In genomic region chr13:28858001-28858400, GRCm38 (mm10) we compare ENCODE assay signal across 30 mouse cellular contexts.
DNase-seq lines count a peak whose midpoint lies in the region; ATAC-seq and TF ChIP-seq lines count a peak whose summit lies in the region.
"Had no signal": no experiment of that assay in that cellular context is flagged by ENCODE, and none has a peak within 500 bp of the region (broad histone marks: within the 10 kb centered on the region; RNA-seq: fewer than 3 reads in every experiment).

No protein-coding gene starts in this region.

- no peak for TF ChIP-seq CTCF in liver, adult 2 months (IDR thresholded peaks at IDR 0.05; ENCODE audit: low read depth, low read length)

- H3K4me1 ChIP-seq in forebrain, embryonic 15.5 days, result peaks cover 38% of the 10 kb centered on the region
- H3K4me1 ChIP-seq in forebrain, embryonic 11.5 days (replicated peaks; ENCODE audit: control insufficient read depth, insufficient read depth, low read length), result peaks cover 3% of the 10 kb centered on the region; the same call in 1 of the 2 replicates
- peaks cover 2% of the 10 kb centered on the region; the same call in 1 of the 2 replicates for H3K4me1 ChIP-seq in liver, adult 2 months (ENCODE audit: control insufficient read depth, insufficient read depth, low read length)

- no peak overlapping the region for H3K4me2 ChIP-seq in forebrain, embryonic 15.5 days (replicated peaks)
- H3K4me2 ChIP-seq in forebrain, embryonic 11.5 days (ENCODE audit: low read depth, low read length, severe bottlenecking), result no peak overlapping the region
- H3K4me2 ChIP-seq: embryonic facial prominence, embryonic 13.5 days; forebrain, embryonic 13.5 days; heart, embryonic 12.5 days; heart, embryonic 15.5 days; hindbrain, embryonic 12.5 days; hindbrain, embryonic 15.5 days had no signal

- H3K27ac ChIP-seq in forebrain, embryonic 15.5 days (replicated peaks), result 0 out of 2 replicates have a peak overlapping the region, but pooled peaks have one; percentile 49
- H3K27ac ChIP-seq in forebrain, embryonic 11.5 days (ENCODE audit: low read depth, low read length), result no peak overlapping the region
- no peak overlapping the region for H3K27ac ChIP-seq in liver, adult 2 months (replicated peaks; ENCODE audit: insufficient read depth, low read depth, low read length)
- H3K27ac ChIP-seq: embryonic facial prominence, embryonic 13.5 days; forebrain, embryonic 13.5 days; heart, embryonic 15.5 days; hindbrain, embryonic 12.5 days; hindbrain, embryonic 15.5 days had no signal

- ATAC-seq in forebrain, embryonic 15.5 days (replicated peaks), result no peak
- no peak for ATAC-seq in forebrain, embryonic 11.5 days (replicated peaks; ENCODE audit: low FRiP score)
- ATAC-seq in hematopoietic stem cell, adult 5-6 weeks (replicated peaks in 1 of 2; ENCODE audit: insufficient read depth in 1 of 2, low FRiP score in 2 of 2, low TSS enrichment in 1 of 2, low read depth in 1 of 2, poor library complexity in 2 of 2, severe bottlenecking in 2 of 2), result peak; percentile 47 to 60
- ATAC-seq in megakaryocyte progenitor cell, adult 5-6 weeks (replicated peaks; ENCODE audit: poor library complexity), result peak; percentile 89
- ATAC-seq: Patski had no signal

- no peak for DNase-seq in forebrain, embryonic 11.5 days (ENCODE audit: low spot score)
- peak; percentile 71 for DNase-seq in liver, adult 2 months (ENCODE audit: extremely low read depth, low read depth, low spot score)
- no peak for DNase-seq in liver
- no peak for DNase-seq in cerebellum, postnatal 14 days
- no peak for DNase-seq in gastrocnemius, postnatal 4 days (ENCODE audit: low spot score in 2 of 2)
- DNase-seq: adrenal gland, postnatal 10 days; adrenal gland, postnatal 36 days; B cell, adult 2 months; cerebellum, adult 11-12 months; cerebellum, adult 8-10 months; cerebellum, postnatal 10 days; gastrocnemius, postnatal 10 days; gastrocnemius, postnatal 36 days; heart, adult 18-20 months; heart, postnatal 10 days; heart, postnatal 4 days; kidney, adult 11 months had no signal

- H3K4me3 ChIP-seq in forebrain, embryonic 15.5 days, result no peak overlapping the region
- H3K4me3 ChIP-seq in forebrain, embryonic 11.5 days (ENCODE audit: low read depth, low read length), result no peak overlapping the region
- H3K4me3 ChIP-seq in liver, adult 2 months (ENCODE audit: insufficient read depth, low read depth, low read length), result no peak overlapping the region
- H3K4me3 ChIP-seq: embryonic facial prominence, embryonic 13.5 days; erythroblast, embryonic 14.5 days; forebrain, embryonic 13.5 days; heart, embryonic 12.5 days; heart, embryonic 15.5 days; hindbrain, embryonic 12.5 days; hindbrain, embryonic 15.5 days had no signal

- H3K36me3 ChIP-seq in forebrain, embryonic 15.5 days, result 0 out of 2 replicates have a peak, but pooled peaks cover 3% of the 10 kb centered on the region
- no peaks in the 10 kb centered on the region for H3K36me3 ChIP-seq in forebrain, embryonic 11.5 days (ENCODE audit: control insufficient read depth, insufficient read depth, low read length)
- H3K36me3 ChIP-seq in liver, adult 2 months (ENCODE audit: control insufficient read depth, insufficient read depth, low read length), result no peaks in the 10 kb centered on the region
- H3K36me3 ChIP-seq: G1E; heart, embryonic 15.5 days; hindbrain, embryonic 15.5 days had no signal

- H3K79me2 ChIP-seq in liver, adult 2 months (ENCODE audit: control insufficient read depth, insufficient read depth, low read length), result no peaks in the 10 kb centered on the region

- 95% methylated on average over 6 of the region's 6 CpGs for WGBS in forebrain, embryonic 15.5 days
- 94% methylated on average over 6 of the region's 6 CpGs for WGBS in forebrain, embryonic 11.5 days
- 51% methylated on average over 6 of the region's 6 CpGs for WGBS in liver, adult 2 months

- no peak overlapping the region for H3K9ac ChIP-seq in forebrain, embryonic 15.5 days (replicated peaks)
- no peak overlapping the region for H3K9ac ChIP-seq in forebrain, embryonic 11.5 days (ENCODE audit: low read length)
- no peak overlapping the region for H3K9ac ChIP-seq in liver, adult 2 months (ENCODE audit: low read depth, low read length)
- H3K9ac ChIP-seq: embryonic facial prominence, embryonic 13.5 days; forebrain, embryonic 13.5 days; heart, embryonic 12.5 days; heart, embryonic 15.5 days; hindbrain, embryonic 12.5 days; hindbrain, embryonic 15.5 days had no signal

- H3K9me3 ChIP-seq in forebrain, embryonic 15.5 days, result no peaks in the 10 kb centered on the region
- no peaks in the 10 kb centered on the region; the same call in 1 of the 2 replicates for H3K9me3 ChIP-seq in forebrain, embryonic 11.5 days (ENCODE audit: control insufficient read depth, low read length)
- H3K9me3 ChIP-seq: G1E; heart, embryonic 12.5 days; heart, embryonic 15.5 days; hindbrain, embryonic 15.5 days had no signal

- H3K27me3 ChIP-seq in forebrain, embryonic 15.5 days, result no peaks in the 10 kb centered on the region
- H3K27me3 ChIP-seq in forebrain, embryonic 11.5 days (ENCODE audit: control insufficient read depth, insufficient read depth, low read length), result no peaks in the 10 kb centered on the region
- H3K27me3 ChIP-seq in liver, adult 2 months (ENCODE audit: control insufficient read depth, insufficient read depth, low read length), result no peaks in the 10 kb centered on the region
- H3K27me3 ChIP-seq: CH12.LX; embryonic facial prominence, embryonic 13.5 days; forebrain, embryonic 13.5 days; heart, embryonic 12.5 days; heart, embryonic 15.5 days; hindbrain, embryonic 12.5 days; hindbrain, embryonic 15.5 days; Patski had no signal

- no peak for TF ChIP-seq POLR2A in liver, adult 2 months (IDR thresholded peaks at IDR 0.05; ENCODE audit: extremely low read depth, insufficient read depth, low read length)

Comparison
In these comparisons a context has a peak if more than half of its experiments do, and no peak if none do; other contexts are left out.
1. ATAC-seq: peak in hematopoietic stem cell, adult 5-6 weeks (2 of 2) and megakaryocyte progenitor cell, adult 5-6 weeks (single experiment); none in forebrain, embryonic 15.5 days (single experiment) and forebrain, embryonic 11.5 days (single experiment).